Mouse (Mus musculus) embryonic facial prominence, embryonic 11.5 days (tissue): ENCODE measurements around the gene Map3k4. TPM values are rescaled to one million over a fixed set of nuclear protein-coding genes. Genes with fewer than 3 reads are reported as not detected.

Source experiments
- ATAC-seq: fragments of 200-750 bp; cut with Nextera tagmentation; replicated peaks from 2 replicates; pipeline ENCODE4 v1.8.0; 2017; ENCODE audit warnings: low read depth; ENCODE audit not compliant: insufficient number of reproducible peaks, low FRiP score, low TSS enrichment
- DNase-seq: peaks from one replicate; pipeline ENCODE4 v3.0.0-alpha.2; 2015; ENCODE audit warnings: low spot score
- H3K27ac ChIP-seq: fragments of 300-500 bp; sonication (generic); replicated peaks from 2 replicates; pipeline ENCODE4 v1.5.1; 2014; ENCODE audit warnings: mild to moderate bottlenecking, low read depth, low read length, control low read depth
- H3K27me3 ChIP-seq: fragments of 300-500 bp; sonication (generic); 2 replicates; pipeline ENCODE4 v1.6.1; 2014; ENCODE audit warnings: mild to moderate bottlenecking, low read length, moderate library complexity, mixed read lengths; ENCODE audit not compliant: control insufficient read depth, insufficient read depth
- H3K36me3 ChIP-seq: fragments of 300-500 bp; sonication (generic); replicated peaks from 2 replicates; pipeline ENCODE4 v1.6.1; 2014; ENCODE audit warnings: low read depth, mild to moderate bottlenecking, low read length, moderate library complexity, mixed read lengths; ENCODE audit not compliant: control insufficient read depth, insufficient read depth
- H3K4me1 ChIP-seq: fragments of 300-500 bp; sonication (generic); 2 replicates; pipeline ENCODE4 v1.6.1; 2014; ENCODE audit warnings: low read length, mixed read lengths; ENCODE audit not compliant: control insufficient read depth, insufficient read depth
- H3K4me2 ChIP-seq: fragments of 300-500 bp; sonication (generic); 2 replicates; pipeline ENCODE4 v1.6.1; 2014; ENCODE audit warnings: low read depth, mild to moderate bottlenecking, control low read depth, low read length, moderate library complexity
- H3K4me3 ChIP-seq: fragments of 300-500 bp; sonication (generic); 2 replicates; pipeline ENCODE4 v1.5.1; 2014; ENCODE audit warnings: low read depth, low read length, control low read depth
- H3K9ac ChIP-seq: fragments of 300-500 bp; sonication (generic); replicated peaks from 2 replicates; pipeline ENCODE4 v1.6.1; 2014; ENCODE audit warnings: mild to moderate bottlenecking, control low read depth, low read length
- H3K9me3 ChIP-seq: fragments of 300-500 bp; sonication (generic); replicated peaks from 2 replicates; pipeline ENCODE4 v1.6.1; 2016; ENCODE audit warnings: mild to moderate bottlenecking, low read length, inconsistent platforms, mixed read lengths; ENCODE audit not compliant: control insufficient read depth
- WGBS: fragments of 180-500 bp; shearing (Covaris S2); extraction: QIAGEN DNeasy Blood & Tissue Kit; methylation state at CpG from one replicate; pipeline ENCODE4 v1.1.7; 2014; 5-methylcytosine and 5-hydroxymethylcytosine counted together
- polyA plus RNA-seq: library from polyadenylated mRNA; unstranded; fragments of >200 nt; fragmentation: Nextera tagmentation; extraction: Ambion mirVana; gene quantifications from 2 replicates; pipeline ENCODE4 v1.2.1, GENCODE M21; 2014

Map3k4 gene
- polyA plus RNA-seq, 1 experiment from 2014 or later, result 42.0 TPM

GRCm38 (mm10) chr17:12263787-12264186 is 54.8 kb downstream of the Map3k4 start:
- ATAC-seq (no peak), DNase-seq (no peak)
- Histone ChIP-seq H3K27ac (no peak overlapping the region), H3K36me3 (peaks cover 3% of the 10 kb centered on the region), H3K9ac (no peak overlapping the region), H3K4me1 (no peaks in the 10 kb centered on the region), H3K4me2 (no peak overlapping the region), H3K27me3 (no peaks in the 10 kb centered on the region), H3K9me3 (no peaks in the 10 kb centered on the region), H3K4me3 (no peak overlapping the region)
- 85% methylated on average over 13 of the region's 13 CpGs for WGBS

DNA sequence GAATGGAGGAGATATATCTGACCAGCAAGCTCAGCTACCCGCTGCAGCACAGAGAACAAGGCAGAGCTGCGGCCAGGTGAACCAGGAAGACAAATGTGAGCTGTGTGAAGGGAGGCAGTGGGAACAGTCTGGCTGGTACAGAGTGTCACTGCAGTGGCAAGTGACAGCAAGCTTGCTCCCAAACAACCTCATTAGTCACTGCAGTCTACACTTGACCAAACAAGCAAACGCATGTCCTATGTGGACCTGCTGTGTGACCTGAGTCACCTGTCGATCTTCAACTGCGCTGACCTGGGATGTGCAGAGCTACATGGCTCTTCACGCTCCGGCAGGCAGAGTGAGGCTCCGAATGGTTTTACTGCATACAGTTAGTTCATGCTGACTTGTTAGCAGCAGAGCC is 55.7 kb downstream of the Map3k4 start:
- no peak overlapping the region for H3K27ac ChIP-seq
- WGBS, result 89% methylated on average over 8 of the region's 8 CpGs
- ATAC-seq (no peak), DNase-seq (no peak)
- no peaks in the 10 kb centered on the region for H3K4me1 ChIP-seq
- no peak overlapping the region for H3K4me2 ChIP-seq
- no peaks in the 10 kb centered on the region for H3K27me3 ChIP-seq
- no peaks in the 10 kb centered on the region for H3K9me3 ChIP-seq
- H3K36me3 ChIP-seq, result peaks cover 3% of the 10 kb centered on the region
- H3K4me3 ChIP-seq, result no peak overlapping the region
- no peak overlapping the region for H3K9ac ChIP-seq

DNA sequence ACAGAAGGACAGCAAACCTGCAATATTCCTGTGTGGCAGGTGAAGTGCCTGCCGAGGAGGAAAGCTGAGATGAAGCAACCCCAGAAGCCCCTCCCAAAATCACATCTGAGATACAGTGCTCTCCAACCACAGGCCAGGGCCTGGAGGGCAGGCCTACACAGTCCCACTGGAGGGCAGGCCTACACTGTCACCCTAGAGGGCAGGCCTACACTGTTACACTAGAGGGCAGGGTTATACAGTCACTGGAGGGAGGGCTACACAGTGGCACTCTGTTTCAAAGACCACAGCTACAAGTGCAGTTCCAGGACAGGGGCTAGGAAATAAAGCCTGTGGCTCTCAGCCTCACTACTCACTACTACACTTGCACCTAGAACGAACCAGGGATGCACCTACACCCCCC is 56.7 kb downstream of the Map3k4 start:
- ATAC-seq (no peak; the same call in 1 of the 2 replicates), DNase-seq (no peak)
- Histone ChIP-seq H3K27ac (no peak overlapping the region), H3K4me3 (no peak overlapping the region), H3K4me1 (no peaks in the 10 kb centered on the region), H3K27me3 (no peaks in the 10 kb centered on the region), H3K9me3 (no peaks in the 10 kb centered on the region), H3K36me3 (peaks cover 5% of the 10 kb centered on the region), H3K9ac (no peak overlapping the region), H3K4me2 (no peak overlapping the region)
- WGBS, result 69% methylated on average over 2 of the region's 2 CpGs

- Histone ChIP-seq H3K4me2 (no peak overlapping the region), H3K36me3 (peaks cover 5% of the 10 kb centered on the region), H3K4me1 (no peaks in the 10 kb centered on the region), H3K27me3 (no peaks in the 10 kb centered on the region), H3K9ac (no peak overlapping the region), H3K9me3 (no peaks in the 10 kb centered on the region), H3K27ac (no peak overlapping the region), H3K4me3 (no peak overlapping the region)
- DNase-seq (no peak), ATAC-seq (no peak)
- WGBS, result 91% methylated on average over 7 of the region's 7 CpGs
Observed at GRCm38 (mm10) chr17:12261376-12261775, 57.2 kb downstream of the Map3k4 start.

GRCm38 (mm10) chr17:12259957-12260356 is 58.6 kb downstream of the Map3k4 start:
- Histone ChIP-seq H3K4me3 (no peak overlapping the region), H3K4me2 (no peak overlapping the region), H3K27ac (no peak overlapping the region), H3K36me3 (peaks cover 5% of the 10 kb centered on the region), H3K9ac (no peak overlapping the region), H3K27me3 (no peaks in the 10 kb centered on the region), H3K4me1 (no peaks in the 10 kb centered on the region), H3K9me3 (no peaks in the 10 kb centered on the region)
- DNase-seq (no peak), ATAC-seq (no peak)
- WGBS, result 88% methylated on average over 8 of the region's 8 CpGs

- Histone ChIP-seq H3K4me2 (no peak overlapping the region), H3K27ac (no peak overlapping the region), H3K4me3 (no peak overlapping the region), H3K9ac (no peak overlapping the region), H3K4me1 (no peaks in the 10 kb centered on the region), H3K36me3 (peaks cover 5% of the 10 kb centered on the region), H3K27me3 (no peaks in the 10 kb centered on the region), H3K9me3 (no peaks in the 10 kb centered on the region)
- WGBS, result 78% methylated on average over 6 of the region's 6 CpGs
- ATAC-seq (no peak), DNase-seq (no peak)
Observed at GRCm38 (mm10) chr17:12258517-12258916, 60.1 kb downstream of the Map3k4 start.

DNA sequence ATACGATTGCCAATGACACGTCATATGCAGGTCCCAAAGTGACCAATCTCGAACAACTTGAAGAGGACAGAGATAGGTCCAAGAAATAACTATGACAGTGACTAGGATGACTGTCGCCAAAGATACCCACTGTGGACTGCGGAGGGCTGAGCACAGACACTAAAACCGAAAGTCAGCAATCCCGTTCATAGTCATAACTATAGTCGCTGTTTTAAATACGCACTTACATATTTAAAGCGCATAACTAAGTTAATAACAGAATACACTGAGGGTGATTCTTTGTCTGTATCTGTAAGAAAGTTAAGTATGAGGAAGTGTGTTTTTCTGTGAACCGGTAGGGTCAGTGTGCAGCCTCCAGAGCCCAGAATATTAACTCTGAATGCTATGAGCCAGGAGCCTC is 62.5 kb downstream of the Map3k4 start:
- Histone ChIP-seq H3K4me2 (no peak overlapping the region), H3K27me3 (no peaks in the 10 kb centered on the region), H3K36me3 (peaks cover 15% of the 10 kb centered on the region), H3K9ac (no peak overlapping the region), H3K4me1 (no peaks in the 10 kb centered on the region), H3K27ac (no peak overlapping the region), H3K9me3 (no peaks in the 10 kb centered on the region), H3K4me3 (no peak overlapping the region)
- ATAC-seq, result no peak
- no peak for DNase-seq
- 97% methylated on average over 11 of the region's 11 CpGs for WGBS

DNA sequence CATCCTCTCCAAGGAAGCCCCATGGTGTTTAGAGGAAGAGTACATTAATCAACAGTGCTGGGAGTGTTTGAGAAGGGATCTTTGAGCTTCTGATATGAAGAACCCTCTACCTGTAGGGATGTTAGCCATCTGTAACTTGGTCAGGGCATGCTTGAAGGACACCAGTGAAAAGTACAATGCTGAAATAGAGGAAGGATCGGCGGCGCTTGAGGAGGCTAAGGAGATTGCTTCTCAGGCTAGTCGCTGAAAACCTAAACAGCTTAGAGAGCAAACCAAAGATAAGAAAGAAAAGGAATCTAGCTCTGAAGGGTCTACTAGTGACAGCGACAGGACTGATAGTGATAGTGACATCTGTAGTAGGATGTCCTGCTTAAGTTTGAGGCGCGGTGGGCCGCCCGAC is 68.0 kb downstream of the Map3k4 start:
- Histone ChIP-seq H3K4me1 (no peaks in the 10 kb centered on the region), H3K27ac (no peak overlapping the region), H3K9me3 (no peaks in the 10 kb centered on the region), H3K27me3 (no peaks in the 10 kb centered on the region), H3K36me3 (peaks cover 9% of the 10 kb centered on the region), H3K9ac (no peak overlapping the region), H3K4me3 (no peak overlapping the region), H3K4me2 (no peak overlapping the region)
- WGBS, result 99% methylated on average over 9 of the region's 9 CpGs
- DNase-seq, result no peak
- ATAC-seq, result no peak
